Mouse (Mus musculus): ENCODE data around the gene Tmed4. TPM values are rescaled to one million over a fixed set of nuclear protein-coding genes. Genes with fewer than 3 reads are reported as not detected.
"Not testable (repeated sequence)": the region's sequence is repeated elsewhere in the genome, so short reads cannot be mapped to it uniquely, and the experiment has no call there.

The Tmed4 gene
- polyA plus RNA-seq, 1 experiment from 2014 or later: 117 TPM

DNA sequence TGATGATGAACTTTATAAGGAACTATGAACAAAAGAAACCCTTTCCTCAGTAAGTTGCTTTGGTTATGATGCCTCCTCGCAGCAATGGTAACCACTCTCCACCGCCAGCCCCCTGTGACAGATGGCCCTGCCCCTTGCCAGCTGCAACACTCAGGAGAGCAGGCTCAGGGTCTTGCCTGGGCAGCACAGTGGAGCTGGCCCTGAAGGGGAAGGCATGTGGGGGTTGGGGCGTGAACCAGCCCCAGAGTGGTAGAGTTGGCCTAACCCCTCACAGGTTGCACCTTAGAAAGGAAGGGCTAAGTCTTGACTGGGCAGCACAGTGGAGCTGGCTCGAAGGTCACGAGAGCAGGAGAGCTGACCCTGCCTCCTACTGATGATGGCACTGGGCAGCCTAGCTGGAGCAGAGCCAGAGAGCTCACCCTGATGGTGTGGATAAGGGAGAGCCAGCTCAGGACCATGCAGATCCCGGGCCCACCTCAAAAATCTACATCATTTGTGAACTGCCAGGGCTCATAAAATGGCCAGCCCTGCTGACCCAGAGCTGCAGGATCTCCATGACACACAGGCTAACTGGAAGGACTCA, 18.1 kb downstream of the Tmed4 start:
- Histone ChIP-seq H3K27me3 (ENCODE audit: control insufficient read depth, insufficient read depth, low read length) (no peaks in the 10 kb centered on the region), H3K9ac (no peak overlapping the region), H3K4me3 (replicated peaks; ENCODE audit: low read length) (no peak overlapping the region), H3K4me1 (replicated peaks; ENCODE audit: control insufficient read depth, insufficient read depth, low read length) (no peaks in the 10 kb centered on the region), H3K36me3 (replicated peaks; ENCODE audit: control insufficient read depth, insufficient read depth) (peaks cover 42% of the 10 kb centered on the region), H3K4me2 (replicated peaks) (no peak overlapping the region), H3K9me3 (ENCODE audit: control insufficient read depth, low read length) (no peaks in the 10 kb centered on the region), H3K27ac (no peak overlapping the region)
- 76% methylated on average over 6 of the region's 6 CpGs for WGBS
- ATAC-seq (ENCODE audit: low FRiP score) (0 out of 2 replicates have a peak, but pooled peaks have one; percentile 44), DNase-seq (ENCODE audit: low spot score) (no peak)

DNA sequence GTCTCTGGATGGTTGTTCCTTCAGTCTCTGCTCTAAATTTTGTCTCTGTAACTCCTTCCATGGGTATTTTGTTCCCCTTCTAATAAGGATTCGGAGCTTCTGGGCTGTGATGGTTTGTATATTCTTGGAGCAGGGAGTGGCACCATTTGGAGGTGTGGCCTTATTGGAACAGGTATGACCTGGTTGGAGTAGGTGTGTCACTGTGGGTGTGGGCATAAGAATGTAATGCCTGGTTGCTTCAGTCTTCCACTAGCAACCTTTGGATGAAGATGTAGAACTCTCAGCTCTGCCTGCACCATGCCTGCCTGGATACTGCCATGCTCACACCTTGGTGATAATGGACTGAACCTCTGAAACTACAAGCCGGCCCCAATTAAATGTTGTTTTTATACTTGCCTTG, 20.1 kb downstream of the Tmed4 start:
- not testable (repeated sequence) for H3K27ac ChIP-seq; H3K9me3 ChIP-seq (ENCODE audit: control insufficient read depth, low read length); ATAC-seq (ENCODE audit: low FRiP score); H3K4me3 ChIP-seq (replicated peaks; ENCODE audit: low read length); H3K4me2 ChIP-seq (replicated peaks); H3K27me3 ChIP-seq (ENCODE audit: control insufficient read depth, insufficient read depth, low read length); H3K4me1 ChIP-seq (replicated peaks; ENCODE audit: control insufficient read depth, insufficient read depth, low read length); H3K9ac ChIP-seq; DNase-seq (ENCODE audit: low spot score)
- 99% methylated on average over 2 of the region's 2 CpGs for WGBS
- H3K36me3 ChIP-seq (replicated peaks; ENCODE audit: control insufficient read depth, insufficient read depth): peaks cover 23% of the 10 kb centered on the region

DNA sequence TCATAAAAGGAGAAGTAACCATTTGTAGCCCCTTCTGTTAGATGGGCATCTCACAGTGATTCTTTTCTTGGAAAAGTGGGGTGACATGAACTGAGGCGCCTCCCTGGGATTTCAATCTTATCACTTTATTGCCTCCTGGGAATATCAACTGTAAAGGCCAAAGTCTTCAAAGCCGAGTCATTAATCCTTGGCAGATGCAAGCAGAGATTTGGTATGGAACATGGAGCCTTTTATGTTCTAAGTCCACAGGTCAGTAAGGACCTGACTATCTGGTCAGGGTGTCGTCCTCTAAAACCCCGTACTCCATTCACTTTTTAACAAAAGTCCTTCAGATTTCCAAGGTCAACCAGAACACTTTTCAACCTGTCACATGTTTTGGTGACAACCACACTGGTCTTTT, 21.8 kb downstream of the Tmed4 start:
- Histone ChIP-seq H3K4me3 (replicated peaks; ENCODE audit: low read length) (no peak overlapping the region), H3K27ac (no peak overlapping the region), H3K4me1 (replicated peaks; ENCODE audit: control insufficient read depth, insufficient read depth, low read length) (no peaks in the 10 kb centered on the region), H3K9me3 (ENCODE audit: control insufficient read depth, low read length) (no peaks in the 10 kb centered on the region), H3K4me2 (replicated peaks) (no peak overlapping the region), H3K36me3 (replicated peaks; ENCODE audit: control insufficient read depth, insufficient read depth) (peaks cover 6% of the 10 kb centered on the region; the same call in 1 of the 2 replicates), H3K27me3 (ENCODE audit: control insufficient read depth, insufficient read depth, low read length) (no peaks in the 10 kb centered on the region), H3K9ac (no peak overlapping the region)
- whole genome bisulfite sequencing: 92% methylated on average over 4 of the region's 4 CpGs
- ATAC-seq (ENCODE audit: low FRiP score) (no peak), DNase-seq (ENCODE audit: low spot score) (no peak)

DNA sequence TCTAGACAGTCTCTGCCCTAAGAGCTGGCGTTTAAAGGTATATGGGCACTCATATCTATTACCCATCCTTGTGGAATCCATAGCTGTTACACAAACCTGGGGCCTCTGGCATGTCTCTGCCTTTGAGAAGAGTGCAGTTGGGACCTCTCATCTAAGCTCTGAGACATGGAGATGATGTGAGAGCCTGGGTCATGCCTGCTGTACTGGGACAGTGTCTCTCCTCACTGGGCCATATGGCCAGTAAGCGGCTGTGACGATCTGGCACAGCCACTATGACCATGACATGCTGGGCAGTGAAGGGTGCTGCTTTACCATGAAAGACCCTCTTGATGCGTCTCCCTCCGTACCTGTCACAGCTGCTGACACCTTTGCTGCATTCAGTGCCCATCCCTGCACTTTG, 22.4 kb downstream of the Tmed4 start:
- 91% methylated on average over 5 of the region's 5 CpGs for WGBS

DNA sequence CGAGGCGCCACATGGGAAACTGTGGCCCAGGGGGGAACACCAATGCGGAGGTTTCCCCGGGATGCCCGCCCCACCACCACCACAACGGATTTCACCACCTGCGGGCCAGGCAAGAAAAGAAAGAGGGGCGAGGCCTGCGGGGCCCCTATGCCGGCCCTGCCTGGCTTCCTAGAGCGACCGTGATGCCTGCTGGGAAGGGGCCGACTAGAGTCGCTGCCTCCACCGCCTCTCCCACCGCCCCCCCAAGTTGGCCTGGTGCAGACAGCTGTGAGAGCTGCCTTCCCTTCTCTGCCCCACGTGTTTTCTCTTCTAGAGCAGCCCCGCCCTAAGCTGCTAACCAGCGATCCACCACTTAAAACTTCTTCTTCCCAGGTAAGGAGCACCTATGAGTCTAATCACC, 30.0 kb downstream of the Tmed4 start:
- H3K4me1 ChIP-seq (replicated peaks; ENCODE audit: control insufficient read depth, insufficient read depth, low read length): no peaks in the 10 kb centered on the region

More for the DNA sequence above, 22.4 kb downstream of the Tmed4 start:
- Histone ChIP-seq H3K9ac (no peak overlapping the region), H3K9me3 (ENCODE audit: control insufficient read depth, low read length) (no peaks in the 10 kb centered on the region), H3K27me3 (ENCODE audit: control insufficient read depth, insufficient read depth, low read length) (no peaks in the 10 kb centered on the region), H3K36me3 (replicated peaks; ENCODE audit: control insufficient read depth, insufficient read depth) (0 out of 2 replicates have a peak, but pooled peaks cover under 1% of the 10 kb centered on the region), H3K4me3 (replicated peaks; ENCODE audit: low read length) (no peak overlapping the region), H3K4me1 (replicated peaks; ENCODE audit: control insufficient read depth, insufficient read depth, low read length) (no peaks in the 10 kb centered on the region), H3K27ac (no peak overlapping the region), H3K4me2 (replicated peaks) (no peak overlapping the region)
- ATAC-seq (ENCODE audit: low FRiP score) (no peak), DNase-seq (ENCODE audit: low spot score) (no peak)

DNA sequence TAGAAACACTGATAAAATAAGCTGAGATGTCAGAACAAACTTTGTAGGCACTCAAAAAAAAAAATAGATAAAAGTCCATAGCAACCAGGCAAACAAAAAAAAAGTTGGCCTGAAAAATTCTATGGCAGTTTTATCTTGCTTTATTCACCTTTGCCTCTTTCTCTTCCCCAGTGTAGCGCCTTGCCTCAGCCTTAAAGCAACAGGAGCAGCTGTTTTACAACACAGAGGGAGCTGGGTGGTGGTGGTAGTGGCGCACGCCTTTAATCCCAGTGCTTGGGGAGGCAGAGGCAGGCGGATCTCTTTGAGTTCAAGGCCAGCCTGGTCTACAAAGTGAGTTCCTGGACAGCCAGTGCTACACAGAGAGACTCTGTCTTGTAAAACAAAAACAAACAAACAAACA, 41.6 kb downstream of the Tmed4 start:
- no peaks in the 10 kb centered on the region for H3K36me3 ChIP-seq (replicated peaks; ENCODE audit: control insufficient read depth, insufficient read depth)
- no peak overlapping the region for H3K4me3 ChIP-seq (replicated peaks; ENCODE audit: low read length)
- DNase-seq (ENCODE audit: low spot score): no peak
- no peaks in the 10 kb centered on the region for H3K9me3 ChIP-seq (ENCODE audit: control insufficient read depth, low read length)
- no peaks in the 10 kb centered on the region for H3K4me1 ChIP-seq (replicated peaks; ENCODE audit: control insufficient read depth, insufficient read depth, low read length)
- ATAC-seq (ENCODE audit: low FRiP score): no peak
- H3K27me3 ChIP-seq (ENCODE audit: control insufficient read depth, insufficient read depth, low read length): no peaks in the 10 kb centered on the region
- no peak overlapping the region for H3K9ac ChIP-seq
- H3K4me2 ChIP-seq (replicated peaks): no peak overlapping the region
- no peak overlapping the region for H3K27ac ChIP-seq
- 89% methylated on average over 4 of the region's 4 CpGs for WGBS

More for the DNA sequence above, 30.0 kb downstream of the Tmed4 start:
- H3K4me3 ChIP-seq (replicated peaks; ENCODE audit: low read length): no peak overlapping the region
- no peak overlapping the region for H3K9ac ChIP-seq
- H3K36me3 ChIP-seq (replicated peaks; ENCODE audit: control insufficient read depth, insufficient read depth): no peaks in the 10 kb centered on the region
- H3K4me2 ChIP-seq (replicated peaks): no peak overlapping the region
- no peak overlapping the region for H3K27ac ChIP-seq
- no peaks in the 10 kb centered on the region for H3K27me3 ChIP-seq (ENCODE audit: control insufficient read depth, insufficient read depth, low read length)
- ATAC-seq (ENCODE audit: low FRiP score): no peak
- DNase-seq (ENCODE audit: low spot score): no peak
- WGBS: 41% methylated on average over 19 of the region's 19 CpGs
- no peaks in the 10 kb centered on the region for H3K9me3 ChIP-seq (ENCODE audit: control insufficient read depth, low read length)

DNA sequence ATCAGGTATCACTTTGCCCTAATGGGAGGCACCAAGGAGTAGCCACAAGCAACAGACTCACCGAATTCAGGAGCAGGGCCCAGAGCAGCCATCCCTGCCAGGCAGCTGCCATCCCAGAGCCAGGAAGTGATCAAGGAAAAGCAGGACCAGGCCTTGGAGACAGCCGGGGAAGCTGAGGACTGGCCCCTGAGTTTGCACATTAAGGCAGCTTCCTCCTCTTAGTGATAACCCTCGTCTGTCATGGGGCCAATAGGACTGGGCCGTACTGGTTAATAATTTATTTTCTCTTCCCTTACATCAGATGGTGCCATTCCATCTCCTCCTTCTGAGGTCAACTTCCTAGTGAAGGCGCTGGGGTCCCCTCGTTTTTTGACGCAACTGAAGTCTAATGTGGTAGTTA, 44.7 kb downstream of the Tmed4 start, which contains the start of gene Npc1l1:
Gene Npc1l1, minus strand, starts transcription at position 132 of the 400 bp plus-strand sequence.
- no peaks in the 10 kb centered on the region for H3K36me3 ChIP-seq (replicated peaks; ENCODE audit: control insufficient read depth, insufficient read depth)
- H3K27me3 ChIP-seq (ENCODE audit: control insufficient read depth, insufficient read depth, low read length): no peaks in the 10 kb centered on the region
- DNase-seq (ENCODE audit: low spot score) (no peak), ATAC-seq (ENCODE audit: low FRiP score) (no peak)
- H3K4me3 ChIP-seq (replicated peaks; ENCODE audit: low read length): no peak within 1 kb of the TSS
- WGBS: 89% methylated on average over 7 of the region's 7 CpGs
- H3K4me2 ChIP-seq (replicated peaks): no peak within 1 kb of the TSS
- H3K27ac ChIP-seq: no peak within 1 kb of the TSS
- H3K9ac ChIP-seq: no peak within 1 kb of the TSS
- H3K9me3 ChIP-seq (ENCODE audit: control insufficient read depth, low read length): no peaks in the 10 kb centered on the region
- no peaks in the 10 kb centered on the region for H3K4me1 ChIP-seq (replicated peaks; ENCODE audit: control insufficient read depth, insufficient read depth, low read length)

DNA sequence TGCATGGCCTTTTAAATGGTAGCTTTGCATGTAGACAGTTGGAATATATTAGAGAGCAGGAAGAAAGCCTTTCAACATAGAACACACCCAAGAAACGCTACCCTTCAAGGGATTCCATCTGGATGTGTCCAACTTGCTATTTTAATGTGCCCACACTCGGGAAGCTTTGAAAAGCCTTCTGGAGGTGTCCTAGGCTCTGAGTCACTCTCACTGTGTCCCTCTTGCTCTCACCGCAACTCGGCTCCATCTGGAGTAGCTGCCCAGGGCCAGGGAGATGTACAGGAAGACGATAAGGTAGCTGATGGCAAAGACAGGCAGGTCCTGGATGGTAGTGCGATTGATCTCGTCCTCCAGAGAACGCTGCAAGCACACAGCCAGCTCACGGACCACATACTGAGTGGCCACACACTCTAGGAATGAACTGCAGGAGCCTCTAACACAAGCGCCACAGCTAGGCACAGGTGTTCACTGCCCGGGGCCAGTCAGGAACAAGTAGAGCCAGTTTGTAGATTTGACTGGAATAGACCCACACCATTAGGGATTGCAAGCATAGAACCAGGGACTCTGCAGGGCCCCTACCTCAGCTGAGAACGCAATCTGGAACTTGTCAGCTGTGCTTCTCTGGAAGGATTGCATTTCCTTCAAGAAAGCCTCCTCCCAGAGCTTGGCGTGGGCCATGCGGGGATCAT, 50.0 kb downstream of the Tmed4 start:
- H3K4me2 ChIP-seq (replicated peaks): no peak overlapping the region
- H3K36me3 ChIP-seq (replicated peaks; ENCODE audit: control insufficient read depth, insufficient read depth): no peaks in the 10 kb centered on the region
- DNase-seq (ENCODE audit: low spot score) (no peak), ATAC-seq (ENCODE audit: low FRiP score) (no peak)
- no peak overlapping the region for H3K9ac ChIP-seq
- H3K4me1 ChIP-seq (replicated peaks; ENCODE audit: control insufficient read depth, insufficient read depth, low read length): no peaks in the 10 kb centered on the region
- WGBS: 86% methylated on average over 14 of the region's 14 CpGs
- H3K4me3 ChIP-seq (replicated peaks; ENCODE audit: low read length): no peak overlapping the region
- no peak overlapping the region for H3K27ac ChIP-seq
- no peaks in the 10 kb centered on the region for H3K9me3 ChIP-seq (ENCODE audit: control insufficient read depth, low read length)
- H3K27me3 ChIP-seq (ENCODE audit: control insufficient read depth, insufficient read depth, low read length): no peaks in the 10 kb centered on the region

DNA sequence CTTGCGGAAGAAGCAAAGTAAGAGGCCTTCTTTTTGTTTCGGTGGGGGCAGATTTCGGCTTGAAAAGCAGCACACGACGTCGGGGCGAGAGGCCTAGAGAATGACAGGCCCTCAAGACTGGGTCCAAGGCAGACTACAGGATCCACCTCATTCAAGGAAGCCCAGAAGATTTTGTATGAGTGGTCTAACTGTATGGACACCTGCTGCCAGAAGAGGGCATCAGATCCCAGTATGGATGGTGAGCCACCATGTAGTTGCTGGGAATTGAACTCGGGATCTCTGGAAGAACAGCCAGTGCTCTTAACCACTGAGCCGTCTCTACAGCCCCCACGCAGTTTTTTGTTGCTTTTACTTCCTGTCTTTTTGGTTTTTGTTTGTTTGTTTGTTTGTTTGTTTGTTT, 52.5 kb downstream of the Tmed4 start:
- Histone ChIP-seq H3K36me3 (replicated peaks; ENCODE audit: control insufficient read depth, insufficient read depth) (no peaks in the 10 kb centered on the region), H3K9me3 (ENCODE audit: control insufficient read depth, low read length) (no peaks in the 10 kb centered on the region), H3K4me2 (replicated peaks) (no peak overlapping the region), H3K4me1 (replicated peaks; ENCODE audit: control insufficient read depth, insufficient read depth, low read length) (no peaks in the 10 kb centered on the region), H3K4me3 (replicated peaks; ENCODE audit: low read length) (no peak overlapping the region), H3K9ac (no peak overlapping the region), H3K27me3 (ENCODE audit: control insufficient read depth, insufficient read depth, low read length) (no peaks in the 10 kb centered on the region), H3K27ac (no peak overlapping the region)
- ATAC-seq (ENCODE audit: low FRiP score) (no peak), DNase-seq (ENCODE audit: low spot score) (no peak)
- WGBS: 94% methylated on average over 10 of the region's 10 CpGs
